Mouse (Mus musculus): ENCODE data around the gene Zbtb16. TPM values are rescaled to one million over a fixed set of nuclear protein-coding genes. Genes with fewer than 3 reads are reported as not detected.

Zbtb16 gene
- polyA plus RNA-seq, 1 experiment from 2014 or later = 2.1 TPM

GRCm38 (mm10) chr9:48605697-48606096 lies 230.3 kb downstream of the Zbtb16 start:
- Histone ChIP-seq H3K4me1 (peaks cover 5% of the 10 kb centered on the region; the same call in 1 of the 2 replicates), H3K9ac (no peak overlapping the region), H3K27ac (no peak overlapping the region), H3K36me3 (no peaks in the 10 kb centered on the region), H3K4me2 (no peak overlapping the region), H3K9me3 (replicated peaks) (no peaks in the 10 kb centered on the region), H3K27me3 (no peaks in the 10 kb centered on the region), H3K4me3 (replicated peaks) (no peak overlapping the region)
- no peak for ATAC-seq (replicated peaks; ENCODE audit: low FRiP score)
- 88% methylated on average over 5 of the region's 5 CpGs for WGBS

GRCm38 (mm10) chr9:48604939-48605598 lies 231.0 kb downstream of the Zbtb16 start, which contains the start of gene Nnmt:
Gene Nnmt (minus strand): TSS chr9:48605153.
- 0 out of 2 replicates have a peak within 1 kb of the TSS, but pooled peaks have one; percentile 16 for H3K4me2 ChIP-seq
- H3K27me3 ChIP-seq = no peaks in the 10 kb centered on the region
- 34% methylated on average over 8 of the region's 8 CpGs for WGBS

More at GRCm38 (mm10) chr9:48604939-48605598, 231.0 kb downstream of the Zbtb16 start, which contains the start of gene Nnmt:
- Histone ChIP-seq H3K36me3 (no peaks in the 10 kb centered on the region), H3K4me1 (peaks cover 5% of the 10 kb centered on the region; the same call in 1 of the 2 replicates), H3K4me3 (replicated peaks) (no peak within 1 kb of the TSS), H3K27ac (no peak within 1 kb of the TSS), H3K9me3 (replicated peaks) (no peaks in the 10 kb centered on the region), H3K9ac (no peak within 1 kb of the TSS)
- ATAC-seq (replicated peaks; ENCODE audit: low FRiP score) = no peak

Other genes with a start within 250 kb of the Zbtb16 start
- 2.2 and 3.5 TPM in 2 replicates for gene Nnmt, start 231.1 kb downstream of the Zbtb16 start, polyA plus RNA-seq (2015; fragmentation: Nextera tagmentation; extraction: Ambion mirVana)
- 0.86 and 0.90 TPM in 2 replicates for gene Htr3a, start 74.9 kb upstream of the Zbtb16 start, polyA plus RNA-seq (2015; fragmentation: Nextera tagmentation; extraction: Ambion mirVana)
- 0.10 and 0.32 TPM in 2 replicates for gene Htr3b, start 128.8 kb upstream of the Zbtb16 start, polyA plus RNA-seq (2015; fragmentation: Nextera tagmentation; extraction: Ambion mirVana)
- gene Usp28, start 149.2 kb upstream of the Zbtb16 start, polyA plus RNA-seq (2015; fragmentation: Nextera tagmentation; extraction: Ambion mirVana) = 33.1 and 36.2 TPM in 2 replicates
- gene Zw10, start 219.4 kb upstream of the Zbtb16 start, polyA plus RNA-seq (2015; fragmentation: Nextera tagmentation; extraction: Ambion mirVana) = 38.4 and 41.5 TPM in 2 replicates
- 0.36 and 0.39 TPM in 2 replicates for gene Tmprss5, start 245.0 kb upstream of the Zbtb16 start, polyA plus RNA-seq (2015; fragmentation: Nextera tagmentation; extraction: Ambion mirVana)